Mouse (Mus musculus) CH12.LX (cell line): ENCODE results near the gene Hvcn1. TPM values are rescaled to one million over a fixed set of nuclear protein-coding genes. Genes with fewer than 3 reads are reported as not detected.

Experiments used
- DNase-seq: peaks from one replicate; pipeline ENCODE4 v3.0.0-alpha.2; 2013; ENCODE audit errors: extremely low read depth
- H3K27ac ChIP-seq: 2 replicates; pipeline ENCODE4 v1.5.1; 2012; ENCODE audit warnings: low read depth, mild to moderate bottlenecking, control low read depth, moderate library complexity; ENCODE audit not compliant: insufficient read depth
- H3K27me3 ChIP-seq: replicated peaks from 2 replicates; pipeline ENCODE3; 2012; ENCODE audit warnings: inconsistent platforms
- H3K36me3 ChIP-seq, 2 experiments: replicated peaks in 1 of 2; 2 replicates each; pipeline versions ENCODE3 to v1.6.1; 2012; ENCODE audit warnings: inconsistent platforms in 1 of 2, low read length in 1 of 2, mild to moderate bottlenecking in 1 of 2, mixed read lengths in 1 of 2, moderate library complexity in 1 of 2; ENCODE audit not compliant: control insufficient read depth in 1 of 2, insufficient read depth in 1 of 2
- H3K4me1 ChIP-seq, 2 experiments: 2 replicates each; pipeline ENCODE4 v1.6.1; 2012; ENCODE audit warnings: inconsistent platforms in 1 of 2, moderate library complexity in 1 of 2; ENCODE audit not compliant: insufficient read depth in 2 of 2, control insufficient read depth in 1 of 2
- H3K4me2 ChIP-seq: 2 replicates; pipeline ENCODE4 v1.6.1; 2012; ENCODE audit warnings: low read depth, mild to moderate bottlenecking, control low read depth; ENCODE audit not compliant: poor library complexity, insufficient read depth, severe bottlenecking
- H3K4me3 ChIP-seq, 3 experiments: fragments of 150-350 bp in 1 of 3; sonication (generic) in 1 of 3; replicated peaks in 1 of 3; 2 replicates each; pipeline versions ENCODE3 to v1.5.1; 2011 to 2012; ENCODE audit warnings: low read depth in 2 of 3, low read length in 2 of 3, mild to moderate bottlenecking in 2 of 3, moderate library complexity in 2 of 3, control low read depth in 1 of 3, improper control_type of control experiment in 1 of 3, inconsistent platforms in 1 of 3, mixed read lengths in 1 of 3; ENCODE audit not compliant: poor library complexity in 1 of 3
- H3K79me2 ChIP-seq: replicated peaks from 2 replicates; pipeline ENCODE4 v1.6.1; 2012; ENCODE audit warnings: mild to moderate bottlenecking, moderate library complexity; ENCODE audit not compliant: control insufficient read depth, poor library complexity, insufficient read depth, severe bottlenecking; ENCODE audit errors: extremely low read depth
- H3K9ac ChIP-seq: 2 replicates; pipeline ENCODE4 v1.6.1; 2012; ENCODE audit warnings: low read depth, mild to moderate bottlenecking, control low read depth, moderate library complexity; ENCODE audit not compliant: insufficient read depth
- H3K9me3 ChIP-seq: replicated peaks from 2 replicates; pipeline ENCODE3; 2012; ENCODE audit warnings: low read length, inconsistent platforms, mixed read lengths
- BHLHE40 ChIP-seq: IDR thresholded peaks from 2 replicates; pipeline ENCODE4 v1.6.1; 2011; ENCODE audit warnings: mild to moderate bottlenecking, low read depth, low read length, improper control_type of control experiment
- CHD1 ChIP-seq: IDR thresholded peaks from 2 replicates; pipeline ENCODE4 v1.6.1; 2012; ENCODE audit warnings: low read depth, low read length, improper control_type of control experiment, inconsistent platforms
- CTCF ChIP-seq, 2 experiments: IDR thresholded peaks in 1 of 2; conservative IDR thresholded peaks in 1 of 2; 2 replicates each; pipeline ENCODE4 v1.5.1; 2011 to 2012; ENCODE audit warnings: low read depth in 2 of 2, low read length in 2 of 2, improper control_type of control experiment in 1 of 2, inconsistent platforms in 1 of 2, mild to moderate bottlenecking in 1 of 2, moderate library complexity in 1 of 2
- GABPA ChIP-seq: IDR thresholded peaks from 2 replicates; pipeline ENCODE4 v1.6.1; 2012; ENCODE audit warnings: low read depth, low read length, improper control_type of control experiment, inconsistent platforms; ENCODE audit not compliant: insufficient replicate concordance
- HCFC1 ChIP-seq: IDR thresholded peaks from 2 replicates; pipeline ENCODE4 v1.6.1; 2012; ENCODE audit warnings: low read depth, mild to moderate bottlenecking, inconsistent platforms, low read length, improper control_type of control experiment
- JUN ChIP-seq: IDR thresholded peaks from 2 replicates; pipeline ENCODE4 v1.6.1; 2011; ENCODE audit warnings: low read depth, mild to moderate bottlenecking, low read length, improper control_type of control experiment, moderate library complexity; ENCODE audit not compliant: insufficient read depth
- KAT2A ChIP-seq: IDR thresholded peaks from 2 replicates; pipeline ENCODE4 v1.6.1; 2012; ENCODE audit warnings: low read length, improper control_type of control experiment, inconsistent platforms; ENCODE audit not compliant: insufficient replicate concordance
- MAFK ChIP-seq: IDR thresholded peaks from 2 replicates; pipeline ENCODE4 v1.6.1; 2011; ENCODE audit warnings: low read length, improper control_type of control experiment; ENCODE audit not compliant: insufficient replicate concordance
- MAX ChIP-seq: IDR thresholded peaks from 2 replicates; pipeline ENCODE4 v1.6.1; 2011; ENCODE audit warnings: low read length, improper control_type of control experiment
- MAZ ChIP-seq: IDR thresholded peaks from 2 replicates; pipeline ENCODE4 v1.6.1; 2012; ENCODE audit warnings: low read depth, mild to moderate bottlenecking, inconsistent platforms, low read length, improper control_type of control experiment, moderate library complexity
- MEF2A ChIP-seq: IDR thresholded peaks from 2 replicates; pipeline ENCODE4 v1.6.1; 2014; ENCODE audit warnings: low read depth, mild to moderate bottlenecking, inconsistent platforms, low read length, improper control_type of control experiment, borderline replicate concordance
- MYC ChIP-seq: IDR thresholded peaks from 2 replicates; pipeline ENCODE4 v1.6.1; 2011; ENCODE audit warnings: low read depth, mild to moderate bottlenecking, improper control_type of control experiment, low read length
- NRF1 ChIP-seq: IDR thresholded peaks from 2 replicates; pipeline ENCODE4 v1.6.1; 2014; ENCODE audit warnings: low read depth, mild to moderate bottlenecking, inconsistent platforms, low read length, improper control_type of control experiment, moderate library complexity
- RAD21 ChIP-seq: IDR thresholded peaks from 2 replicates; pipeline ENCODE4 v1.6.1; 2011; ENCODE audit warnings: low read depth, mild to moderate bottlenecking, low read length, improper control_type of control experiment, moderate library complexity
- USF2 ChIP-seq: conservative IDR thresholded peaks from 2 replicates; pipeline ENCODE4 v1.6.1; 2011; ENCODE audit warnings: low read depth, low read length, improper control_type of control experiment
- ZC3H11A ChIP-seq: IDR thresholded peaks from 2 replicates; pipeline ENCODE4 v1.6.1; 2012; ENCODE audit warnings: low read depth, mild to moderate bottlenecking, inconsistent platforms, low read length, improper control_type of control experiment
- ZKSCAN1 ChIP-seq: IDR thresholded peaks from 2 replicates; pipeline ENCODE4 v1.6.1; 2012; ENCODE audit warnings: low read depth, inconsistent platforms, low read length, improper control_type of control experiment, borderline replicate concordance
- ZNF384 ChIP-seq: IDR thresholded peaks from 2 replicates; pipeline ENCODE4 v1.6.1; 2012; ENCODE audit warnings: low read depth, low read length, improper control_type of control experiment, inconsistent platforms
- dilution Hi-C: fragments of 300-500 bp; cut with MboI; formaldehyde crosslinking; loops from 2 replicates; pipeline ENCODE4 v1.14.3; 2020; ENCODE audit warnings: low sequenced_read_pairs; ENCODE audit not compliant: extremely low pct_unique_long_range_greater_than_20kb, extremely low pct_ligation_motif_present
- in situ Hi-C: fragments of 300-500 bp; cut with MboI; formaldehyde crosslinking; loops from 3 replicates; pipeline ENCODE4 v1.14.3; 2019; ENCODE audit warnings: low sequenced_read_pairs, low pct_ligation_motif_present, low pct_unique_long_range_greater_than_20kb, mixed read lengths
- polyA plus RNA-seq: library from polyadenylated mRNA; unstranded; fragments of >175 nt; gene quantifications from 2 replicates; pipeline ENCODE4 v1.2.1, GENCODE M21; 2012; ENCODE audit warnings: low read depth; ENCODE audit not compliant: insufficient read length
- total RNA-seq, 2 experiments: library from RNA; depleted of rRNA; stranded (reverse); fragments of 300-350 nt in 1 of 2; fragments of >200 nt in 1 of 2; gene quantifications; 2 replicates each; pipeline ENCODE4 v1.2.3; 2012 to 2014

Gene Hvcn1
- total and polyA plus RNA-seq, 3 experiments = 143 to 159 (median 156) TPM

- no peak for DNase-seq
- in situ Hi-C loops = no loop called here
- Histone ChIP-seq H3K4me2 (no peak overlapping the region), H3K9ac (no peak overlapping the region), H3K36me3 (no peaks in the 10 kb centered on the region), H3K4me1 (peaks cover 8 to 28% of the 10 kb centered on the region in 2 experiments), H3K79me2 (no peaks in the 10 kb centered on the region), H3K27me3 (no peaks in the 10 kb centered on the region), H3K27ac (no peak overlapping the region), H3K4me3 (no peak overlapping the region), H3K9me3 (no peaks in the 10 kb centered on the region)
- dilution Hi-C loops = no loop called here
- no peak for TF ChIP-seq CHD1
- TF ChIP-seq MAZ = no peak
- TF ChIP-seq JUN = no peak
- TF ChIP-seq MYC = no peak
- no peak for TF ChIP-seq KAT2A
- TF ChIP-seq MAFK = no peak
- no peak for TF ChIP-seq MAX
- TF ChIP-seq NRF1 = no peak
Measured at GRCm38 (mm10) chr5:122278946-122279345, 72.3 kb downstream of the Hvcn1 start.

GRCm38 (mm10) chr5:122279799-122280421 lies 73.3 kb downstream of the Hvcn1 start:
- Histone ChIP-seq H3K27me3 (no peaks in the 10 kb centered on the region), H3K9me3 (no peaks in the 10 kb centered on the region), H3K36me3 (no peaks in the 10 kb centered on the region), H3K4me3 (no peak overlapping the region), H3K4me2 (no peak overlapping the region), H3K4me1 (peaks cover 6 to 21% of the 10 kb centered on the region in 2 experiments), H3K79me2 (peaks cover 6% of the 10 kb centered on the region), H3K9ac (no peak overlapping the region), H3K27ac (no peak overlapping the region)
- dilution Hi-C loops = no loop called here
- in situ Hi-C loops = no loop called here
- TF ChIP-seq RAD21 (no peak), ZNF384 (no peak), MYC (no peak), USF2 (no peak), CTCF (conservative IDR thresholded peaks at IDR 0.05 in 1 of 2, IDR thresholded peaks at IDR 0.05 in 1 of 2; ENCODE audit: low read depth in 2 of 2, low read length in 2 of 2) (no peak), KAT2A (no peak), GABPA (no peak), BHLHE40 (no peak), HCFC1 (no peak), JUN (no peak), NRF1 (no peak), MEF2A (no peak), ZC3H11A (no peak), ZKSCAN1 (no peak)
- DNase-seq = no peak
